Mouse (Mus musculus) thymus, adult 2 months (tissue): ENCODE measurements around the gene Dclk1.

Experiments used
- CTCF ChIP-seq: fragments of 200-500 bp; IDR thresholded peaks from 2 replicates; pipeline ENCODE4 v1.5.1; 2012; ENCODE audit warnings: mild to moderate bottlenecking, control low read depth, low read length, moderate library complexity, borderline replicate concordance; ENCODE audit not compliant: control insufficient read depth, poor library complexity, insufficient read depth; ENCODE audit errors: extremely low read depth
- POLR2A ChIP-seq: fragments of 200-500 bp; IDR thresholded peaks from 2 replicates; pipeline ENCODE4 v1.6.1; 2012; ENCODE audit warnings: mild to moderate bottlenecking, low read length, control low read depth, moderate library complexity; ENCODE audit not compliant: control insufficient read depth, poor library complexity, insufficient read depth; ENCODE audit errors: extremely low read depth

GRCm38 (mm10) chr3:55266091-55266490 is 23.9 kb downstream of the Dclk1 start:
- TF ChIP-seq CTCF = no peak
- TF ChIP-seq POLR2A = no peak
